Mouse (Mus musculus): ENCODE measurements at regions not wholly inside any gene's neighbourhood (a gene's known extent, or its start where the extent isn't known, plus 50 kb on each side); places are given as distances from the start of the nearest gene placed in this dataset.

DNA sequence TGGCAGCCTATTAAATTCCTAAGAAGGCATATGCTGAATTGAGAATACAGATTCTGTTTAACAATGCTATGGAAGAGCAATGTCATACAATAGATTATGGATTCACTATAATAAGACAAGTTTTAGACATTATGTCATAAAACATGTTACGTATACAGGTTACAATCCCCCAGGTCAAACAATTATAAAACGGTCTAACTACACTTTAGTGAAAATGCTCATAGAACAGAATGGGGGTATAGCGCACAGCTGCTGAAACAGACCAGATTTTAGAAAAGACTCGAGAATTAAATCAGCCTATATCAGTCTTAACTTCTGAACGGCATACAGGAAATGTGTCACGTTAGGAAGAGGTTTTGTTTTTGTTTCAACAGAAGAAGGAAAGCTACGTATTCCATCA, 660.5 kb upstream of the Sel1l start:
- no peak for DNase-seq

DNA sequence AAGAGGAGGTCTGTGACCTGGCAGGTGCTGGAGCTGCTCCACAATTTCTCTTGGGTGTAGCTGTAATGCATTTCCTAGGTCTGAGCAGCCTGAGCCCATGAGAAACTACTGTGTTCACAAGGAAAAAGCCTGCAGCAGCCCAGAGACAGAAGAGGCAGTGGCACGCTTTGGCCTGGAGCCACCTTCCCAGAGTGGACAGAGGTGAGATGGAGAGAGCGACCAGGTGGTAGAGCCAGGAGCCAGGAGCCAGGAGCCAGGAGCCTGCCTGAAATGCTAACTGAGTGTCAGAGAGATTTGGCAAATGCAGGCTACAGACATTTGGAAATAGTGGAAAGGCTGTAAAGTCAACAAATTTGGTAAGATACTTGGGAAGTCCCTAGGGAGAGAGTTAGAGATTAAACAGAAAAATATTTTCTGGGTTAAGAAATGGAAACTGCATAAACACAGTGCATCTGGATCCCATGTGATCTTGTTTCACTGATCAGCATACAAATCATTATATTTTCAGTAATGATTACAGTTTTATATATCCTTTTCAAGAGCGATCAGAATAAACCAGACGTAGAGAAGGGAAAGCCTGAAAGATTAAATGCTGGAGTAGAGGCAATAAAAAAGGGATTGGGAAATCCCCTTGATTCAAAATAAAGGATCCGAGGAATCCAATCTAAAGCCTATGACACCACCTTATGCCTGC, 660.0 kb upstream of the Sel1l start:
- peak; percentile 10 to 16 for DNase-seq

DNA sequence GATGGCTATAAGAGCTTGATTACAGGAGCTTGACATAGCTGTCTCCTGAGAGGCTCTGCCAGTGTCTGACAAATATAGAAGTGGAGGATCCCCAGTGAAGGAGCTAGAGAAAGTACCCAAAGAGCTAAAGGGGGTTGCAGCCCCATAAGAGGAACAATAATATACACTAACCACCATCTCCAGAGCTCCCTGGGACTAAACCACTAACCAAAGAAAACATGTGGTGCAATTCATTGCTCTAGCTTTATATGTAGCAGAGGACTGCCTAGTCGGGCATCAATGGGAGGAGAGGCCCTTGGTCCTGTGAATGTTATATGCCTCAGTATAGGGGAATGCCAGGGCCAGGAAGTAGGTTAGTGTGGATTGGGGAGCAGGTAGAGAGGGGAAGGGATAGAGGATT, 635.0 kb upstream of the Sel1l start:
- no peak for DNase-seq

DNA sequence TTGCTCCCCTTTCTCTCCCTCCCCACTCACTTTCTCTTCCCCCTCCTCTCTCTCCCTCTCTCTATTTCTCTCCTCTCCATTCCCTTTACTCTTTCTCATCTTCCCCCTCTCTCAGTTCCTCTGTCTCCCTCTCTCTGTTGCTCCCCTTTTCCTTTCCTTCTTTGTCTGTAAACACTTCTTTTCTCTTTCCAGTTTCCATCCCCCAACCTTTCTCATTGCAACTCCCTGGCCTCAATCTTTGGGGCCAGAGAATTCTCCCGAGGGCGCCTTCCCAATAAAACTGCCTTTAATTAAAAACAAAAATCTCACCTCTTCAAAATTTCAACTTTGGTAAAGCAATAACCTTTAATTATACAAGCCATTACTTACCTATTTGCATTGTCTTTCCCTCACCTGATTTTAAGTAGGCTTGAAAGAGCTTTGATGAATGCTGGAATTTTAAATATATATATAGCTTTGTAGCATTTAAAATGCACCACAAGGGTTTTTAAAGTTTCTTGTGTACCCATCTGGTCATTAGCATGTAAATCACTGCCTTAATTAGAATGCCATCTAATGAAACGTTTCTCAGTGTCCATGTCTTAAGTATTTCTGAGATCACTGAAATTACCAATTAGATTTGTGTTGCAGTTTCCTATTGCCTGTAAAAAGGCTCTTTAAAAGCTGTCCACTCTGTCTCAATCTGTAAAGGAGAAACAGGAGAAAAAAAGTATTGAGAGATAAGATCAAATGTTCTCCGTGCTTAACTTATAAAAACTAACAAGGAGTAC, 625.5 kb upstream of the Sel1l start:
- no peak for DNase-seq

DNA sequence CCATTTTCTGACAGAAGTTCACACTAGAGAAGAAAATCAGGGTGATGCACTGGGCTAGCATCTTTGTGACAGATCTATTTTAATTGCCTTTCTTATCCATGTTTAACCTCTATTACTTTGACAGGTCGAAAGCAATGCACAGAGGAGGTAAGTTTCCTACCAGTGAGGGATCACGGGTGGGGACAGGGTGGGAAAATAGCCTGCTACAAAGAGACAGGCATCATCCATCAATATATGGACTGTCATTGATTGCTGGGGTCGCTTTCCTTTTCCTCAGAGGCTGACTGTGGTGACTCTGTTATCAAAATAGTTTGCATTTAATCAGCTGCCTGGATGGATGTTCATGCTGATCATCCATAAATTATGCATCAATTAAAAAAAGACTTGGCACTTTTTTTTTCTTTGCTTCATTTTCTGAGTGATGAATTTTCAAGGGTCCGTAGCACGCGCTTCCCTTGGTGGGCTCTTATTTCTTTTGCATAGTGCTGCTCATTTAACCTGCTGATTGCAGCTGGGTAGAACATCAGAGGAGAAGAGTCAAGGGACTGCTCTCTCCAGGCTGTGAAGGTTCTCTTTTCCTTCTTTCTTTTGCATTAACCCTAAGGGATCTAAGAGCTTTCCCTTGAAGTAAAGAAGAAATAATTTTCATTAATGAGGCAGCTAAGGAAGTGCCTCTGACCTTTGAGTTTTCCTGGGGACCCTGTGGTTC, 602.3 kb upstream of the Sel1l start:
- DNase-seq = no peak

DNA sequence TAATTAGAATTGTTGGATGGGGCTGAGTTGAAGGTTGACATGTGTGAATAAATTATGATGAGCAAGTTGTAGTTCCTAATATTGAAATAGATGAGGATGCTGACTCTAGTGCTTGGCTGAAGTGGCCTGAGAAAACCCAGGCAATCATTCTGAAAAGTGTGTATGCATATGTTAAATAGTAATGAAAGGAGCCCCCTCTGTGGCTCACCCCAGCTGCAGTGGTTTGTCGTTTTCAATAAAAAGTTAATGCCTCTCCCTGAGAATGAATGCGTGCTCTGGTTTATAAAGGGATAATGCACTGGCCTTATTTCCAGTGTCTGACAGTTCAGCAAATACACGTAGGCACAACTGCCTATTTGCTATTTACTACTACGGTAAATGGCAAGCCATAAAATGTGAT, 569.5 kb upstream of the Sel1l start:
- no peak for DNase-seq

DNA sequence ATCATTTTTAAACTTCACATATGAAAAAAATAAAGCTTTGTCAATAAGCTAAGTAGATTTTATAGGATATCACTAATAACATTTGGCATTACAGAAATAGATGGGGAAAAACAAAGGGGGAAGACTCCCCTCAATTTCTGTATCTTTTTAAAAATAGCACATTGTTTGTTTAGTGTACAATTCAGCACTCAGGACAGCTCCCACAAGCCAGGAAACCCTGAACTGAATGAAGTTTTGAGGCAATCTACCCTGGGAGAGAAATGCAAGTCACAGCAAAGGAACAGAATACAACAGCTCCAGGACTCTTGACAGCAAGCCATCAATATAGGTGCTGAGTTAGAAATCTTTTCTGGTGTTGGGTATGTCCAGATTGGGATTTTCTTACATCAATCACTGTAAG, 556.5 kb upstream of the Sel1l start:
- DNase-seq = no peak

DNA sequence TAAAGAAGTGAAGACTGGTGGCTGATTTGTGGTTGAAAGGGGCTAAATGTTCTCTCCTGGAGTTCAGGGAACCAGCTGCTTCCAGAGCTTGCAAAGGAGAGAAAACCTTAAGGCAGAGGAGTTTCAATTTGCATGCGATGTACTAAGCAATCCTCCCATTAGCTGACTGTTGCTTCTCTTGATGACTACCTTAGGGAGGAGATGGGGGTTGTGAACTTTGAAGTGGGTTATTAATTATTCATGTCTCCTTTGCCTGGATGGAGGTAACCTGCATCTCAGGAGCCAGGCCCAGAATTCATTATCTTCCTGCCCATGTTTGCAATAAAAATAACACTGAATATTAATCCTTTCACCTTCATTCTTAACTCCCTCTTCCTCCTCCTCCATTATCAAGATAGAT, 552.0 kb upstream of the Sel1l start:
- DNase-seq = no peak

DNA sequence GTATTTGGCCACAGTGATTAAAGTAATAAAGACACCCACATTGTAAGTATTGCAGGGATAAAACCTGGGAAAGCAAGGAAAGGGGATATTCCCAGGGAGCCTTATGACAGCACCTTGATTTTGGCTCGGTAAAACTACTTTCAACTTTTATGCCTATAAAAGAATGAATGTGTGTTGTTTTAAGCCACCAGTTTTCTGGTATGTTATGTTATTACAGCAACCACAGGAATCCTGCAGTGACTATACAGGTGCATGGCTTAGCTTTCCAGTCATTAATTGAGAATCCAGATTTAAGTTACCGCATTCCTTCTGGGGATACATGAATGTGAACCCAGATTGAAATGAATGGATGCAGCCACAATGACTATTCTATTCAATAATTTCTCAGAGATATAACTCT, 537.2 kb upstream of the Sel1l start:
- DNase-seq = no peak

DNA sequence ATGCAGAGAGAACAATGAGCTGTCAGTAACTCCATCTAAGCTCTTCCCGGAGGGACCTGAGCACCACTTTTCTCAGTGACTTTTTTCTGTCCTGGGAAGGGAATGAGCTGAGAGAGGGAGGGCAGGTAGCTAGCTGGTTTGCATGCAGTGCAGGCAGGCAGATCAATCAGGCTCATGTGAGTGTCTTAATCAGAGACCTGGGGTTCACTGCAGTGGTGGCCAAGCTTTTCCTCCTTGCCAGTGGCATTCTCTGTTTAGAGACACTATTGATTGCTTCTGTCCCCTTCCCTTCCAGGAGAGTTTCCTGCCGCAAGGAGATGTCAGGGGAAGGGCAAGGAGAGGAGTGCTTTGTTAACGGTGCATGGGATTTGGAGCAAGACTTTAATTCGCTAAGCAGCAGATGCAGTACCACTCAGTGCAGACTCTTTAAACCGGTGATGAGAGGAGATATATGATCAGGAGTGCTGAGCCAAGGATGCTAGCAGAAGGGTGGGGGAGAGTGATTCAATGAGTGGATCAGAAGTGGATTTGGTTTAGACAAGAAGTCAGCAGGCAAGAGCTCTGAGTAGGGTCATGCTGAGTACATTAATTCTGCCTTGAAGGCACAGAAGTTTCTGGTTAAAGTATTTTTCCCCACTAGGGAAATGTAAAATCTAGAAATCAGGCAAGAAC, 535.4 kb upstream of the Sel1l start:
- DNase-seq = no peak

DNA sequence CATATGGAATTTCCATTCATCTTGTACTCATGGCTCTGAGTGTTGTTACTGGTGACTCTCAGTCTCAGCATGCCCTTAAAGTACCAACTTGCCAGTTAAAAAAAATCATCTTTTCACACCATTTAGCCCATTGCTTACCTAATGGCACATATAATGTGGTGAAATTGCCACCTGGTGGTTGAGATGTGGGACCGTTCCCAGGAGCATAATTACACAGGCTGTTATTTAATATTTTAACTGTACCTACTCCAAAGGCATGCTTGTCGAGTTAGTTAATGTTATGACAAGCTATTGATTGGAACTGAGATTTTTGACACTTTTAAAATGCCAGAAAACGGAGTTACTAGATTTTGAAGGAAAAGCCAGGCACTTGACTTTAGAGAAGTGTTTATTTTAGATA, 530.2 kb upstream of the Sel1l start:
- DNase-seq = no peak

DNA sequence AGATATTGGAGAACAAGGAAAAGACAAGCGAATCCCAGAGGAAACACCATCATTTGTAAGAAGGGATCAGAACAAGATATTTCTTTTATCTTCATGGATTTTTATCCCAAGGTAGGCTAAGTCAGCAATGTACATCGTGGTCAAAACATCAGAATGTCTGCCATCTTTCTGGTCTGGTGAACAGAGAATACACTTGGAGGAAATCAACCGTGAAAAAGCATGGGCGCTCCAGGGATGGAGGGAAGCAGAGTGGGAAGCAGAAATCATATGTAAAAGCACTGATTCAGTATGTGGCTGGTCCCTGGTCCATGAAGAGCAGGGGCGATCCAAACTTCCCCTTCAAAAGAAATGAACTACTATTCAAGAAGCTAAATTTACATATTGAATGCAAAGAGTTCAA, 517.0 kb upstream of the Sel1l start:
- no peak for DNase-seq

DNA sequence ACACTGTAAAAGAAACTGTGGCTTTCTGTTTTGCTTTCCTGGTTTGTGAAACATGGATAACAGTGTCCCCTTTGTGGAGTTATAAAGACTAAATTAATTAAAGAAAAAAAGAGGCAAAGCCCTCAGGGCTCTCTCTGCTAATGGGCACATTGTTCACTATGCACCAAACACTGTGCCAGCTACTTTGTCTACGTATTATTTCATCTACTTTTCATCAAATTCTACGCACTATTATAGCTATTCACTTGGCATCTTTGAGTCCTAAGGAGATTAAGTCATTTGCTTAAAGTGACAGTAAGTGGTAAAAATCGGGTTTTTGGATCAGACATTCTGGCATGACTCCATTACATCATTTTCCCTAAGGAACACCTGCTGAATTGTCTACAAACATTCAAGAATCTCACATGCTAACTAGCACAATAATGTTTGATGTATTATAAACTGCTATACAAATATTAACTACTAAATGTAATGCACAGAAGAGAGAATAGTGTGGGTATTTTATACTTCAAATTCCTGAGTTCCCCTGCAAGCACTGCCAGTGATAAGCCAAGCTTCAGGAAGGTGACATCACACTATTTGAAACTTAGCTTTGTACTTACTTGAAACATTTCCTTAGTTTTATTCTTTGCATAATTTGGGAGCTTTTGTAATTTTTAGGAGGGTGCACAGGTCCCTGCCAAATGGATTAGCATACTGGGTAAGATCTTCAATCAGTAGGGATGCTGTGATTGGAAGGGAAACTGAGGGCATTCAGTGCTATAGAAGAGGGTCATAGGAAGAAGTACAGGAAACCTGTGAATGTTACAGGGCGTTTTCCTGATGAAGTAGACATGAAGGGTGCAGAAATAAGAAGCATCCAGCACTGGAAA, 504.7 kb upstream of the Sel1l start:
- no peak for DNase-seq

DNA sequence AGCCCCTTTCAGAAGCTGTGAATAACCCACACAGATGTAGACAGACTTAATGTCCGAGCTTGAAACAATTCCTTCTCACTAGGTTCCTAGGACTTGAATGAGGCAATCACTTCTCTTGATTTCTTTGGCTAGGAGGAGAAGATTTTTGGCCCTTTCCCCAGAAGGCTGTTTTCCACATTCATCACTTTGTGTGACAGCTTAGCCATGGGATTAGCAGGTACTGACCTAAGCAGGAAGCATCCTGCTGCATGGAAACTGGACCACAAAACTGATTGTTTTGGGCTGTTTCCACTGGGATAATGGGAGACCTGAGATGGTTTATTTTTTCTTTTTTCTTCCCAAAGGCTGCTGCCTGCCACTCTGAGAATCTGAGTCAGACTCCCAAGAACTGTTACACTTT, 469.3 kb upstream of the Sel1l start:
- no peak for DNase-seq

DNA sequence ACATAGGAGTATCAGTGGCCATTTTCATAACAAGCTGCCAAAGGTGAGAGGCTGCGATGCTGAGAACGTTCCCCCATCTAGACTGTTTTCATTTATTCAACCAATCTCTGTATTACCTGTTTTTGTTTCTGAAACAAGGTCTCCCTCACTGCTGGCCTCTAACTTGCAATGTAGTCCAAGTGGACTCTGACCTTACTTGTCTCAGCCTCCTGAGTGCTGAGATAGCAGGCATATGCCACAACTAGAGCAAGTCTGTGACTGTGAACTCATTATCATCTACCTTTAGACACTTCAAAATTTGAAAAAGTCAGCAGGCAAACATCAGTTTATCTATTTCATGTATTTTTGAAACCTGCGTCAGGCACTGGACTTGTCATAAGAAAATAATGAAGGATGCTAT, 468.7 kb upstream of the Sel1l start:
- DNase-seq = no peak

DNA sequence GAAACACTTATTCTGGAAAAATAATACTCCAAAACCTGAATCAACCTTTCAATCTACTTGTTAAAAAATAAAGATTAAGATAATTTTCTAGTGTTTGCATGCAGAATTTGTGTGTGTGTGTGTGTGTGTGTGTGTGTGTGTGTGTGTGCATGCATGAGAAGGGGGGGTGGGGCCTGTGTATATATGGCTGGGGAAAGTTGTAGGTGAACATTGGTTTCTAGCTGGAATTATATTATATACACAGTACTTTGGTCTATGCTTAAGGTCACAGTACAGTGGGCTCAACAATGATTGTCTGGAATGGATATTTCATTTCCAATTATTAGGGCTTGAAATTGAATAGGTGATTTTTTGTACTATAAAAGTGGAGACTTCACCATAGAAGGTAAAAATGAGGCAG, 467.3 kb upstream of the Sel1l start:
- no peak for DNase-seq

DNA sequence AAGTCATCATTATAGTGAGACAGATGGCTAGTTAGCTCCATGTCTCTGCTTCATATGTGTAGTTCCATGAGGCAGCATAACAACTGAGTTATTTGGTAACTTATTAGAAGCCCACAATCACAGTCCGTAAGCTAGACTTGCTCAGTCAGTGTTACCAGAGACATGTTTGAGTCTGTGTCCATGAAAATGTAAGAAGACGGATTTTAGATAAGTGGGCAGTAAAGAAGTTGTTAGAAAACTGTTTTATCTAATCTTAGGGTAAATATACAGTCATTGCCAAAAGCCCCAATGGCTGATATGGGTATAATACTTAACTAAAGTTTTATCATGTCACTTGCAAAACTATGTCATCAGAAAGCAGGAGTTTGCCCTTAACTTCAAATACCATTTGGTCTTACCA, 466.9 kb upstream of the Sel1l start:
- no peak for DNase-seq

DNA sequence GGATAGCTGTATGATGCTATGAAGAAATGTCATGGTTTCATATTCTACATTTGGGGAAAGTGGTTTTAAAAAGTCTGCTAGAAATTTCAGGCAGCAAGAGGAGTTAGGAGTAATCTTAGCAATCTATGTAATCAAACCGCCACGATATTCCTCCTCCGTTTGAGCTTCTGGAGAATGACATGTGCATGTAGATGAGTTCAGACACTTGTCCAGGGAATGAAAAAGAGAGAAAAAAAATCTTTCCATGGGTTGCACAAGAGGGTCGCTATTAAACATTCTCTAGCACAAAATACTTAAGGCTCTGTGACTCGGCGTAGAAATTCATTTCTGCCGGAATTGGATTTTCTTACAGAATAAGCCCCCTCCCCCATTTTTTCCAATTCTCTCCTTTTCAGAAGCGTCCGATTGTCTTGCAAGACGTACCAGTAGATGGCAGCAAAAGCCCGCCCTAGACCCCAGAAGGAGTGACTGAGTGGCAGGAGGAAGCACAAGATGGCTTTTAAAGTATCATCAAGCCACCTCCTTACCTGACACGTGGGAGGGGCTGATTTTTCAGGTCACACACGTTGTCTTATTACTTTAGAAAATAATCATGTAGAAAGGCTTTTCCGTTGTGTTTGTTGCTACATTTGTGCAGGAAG, 454.1 kb upstream of the Sel1l start:
- DNase-seq = peak in 1 of 2 experiments; percentile 35

DNA sequence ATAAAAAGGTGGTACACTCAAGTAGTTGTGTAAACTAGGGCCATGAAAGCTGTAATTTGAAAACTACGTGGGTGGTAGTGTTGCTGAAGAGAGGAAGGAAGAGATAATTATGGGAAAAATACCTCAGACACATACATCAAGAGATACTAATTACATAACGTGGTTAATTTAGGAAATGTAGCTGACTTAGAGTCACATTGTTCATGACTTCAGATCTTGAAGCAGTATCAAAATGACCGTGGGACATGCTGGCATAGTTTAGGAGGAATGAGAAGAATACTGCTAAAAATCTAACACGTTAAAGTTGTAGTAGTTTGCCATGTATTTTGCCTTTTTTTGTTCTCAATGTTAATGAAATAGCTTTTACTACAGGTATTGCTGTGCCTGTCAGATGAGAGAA, 445.9 kb upstream of the Sel1l start:
- DNase-seq = no peak

DNA sequence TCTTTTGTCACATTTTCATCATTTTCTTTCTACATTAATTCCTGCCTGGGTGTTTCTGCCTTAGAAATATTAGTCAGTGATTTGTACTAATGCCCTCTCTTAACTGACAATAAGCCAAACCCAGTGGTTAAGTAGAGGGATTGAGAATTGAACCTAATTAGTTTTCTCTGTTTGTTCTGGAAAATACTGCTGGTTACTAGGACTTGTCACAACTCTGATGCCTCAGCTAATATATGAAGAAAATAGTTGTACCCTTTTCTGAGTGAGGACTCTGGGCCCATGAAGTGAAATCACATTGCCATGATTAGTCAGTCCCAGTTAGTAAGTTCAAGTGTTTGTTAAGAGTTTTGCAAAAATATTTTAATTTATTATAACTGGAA, 444.4 kb upstream of the Sel1l start:
- DNase-seq = no peak
